Mouse (Mus musculus) forebrain, postnatal 0 days (tissue): ENCODE measurements around the gene Zbed6. TPM values are rescaled to one million over a fixed set of nuclear protein-coding genes. Genes with fewer than 3 reads are reported as not detected.
"Not testable (repeated sequence)": the region's sequence is repeated elsewhere in the genome, so short reads cannot be mapped to it uniquely, and the experiment has no call there.

ENCODE experiments used
- ATAC-seq: fragments of 200-750 bp; cut with Nextera tagmentation; 2 replicates; pipeline ENCODE4 v1.8.0; 2017; ENCODE audit warnings: mild to moderate bottlenecking, moderate library complexity
- DNase-seq: peaks from one replicate; pipeline ENCODE4 v3.0.0-alpha.2; 2015
- H3K27ac ChIP-seq: fragments of 300-500 bp; sonication (generic); 2 replicates; pipeline ENCODE4 v1.5.1; 2014; ENCODE audit warnings: low read depth, mild to moderate bottlenecking, antibody characterized with exemption, low read length, moderate library complexity, mixed read lengths
- H3K27me3 ChIP-seq: fragments of 300-500 bp; sonication (generic); 2 replicates; pipeline ENCODE4 v1.6.1; 2014; ENCODE audit warnings: mild to moderate bottlenecking, low read length, mixed read lengths; ENCODE audit not compliant: insufficient read depth
- H3K36me3 ChIP-seq: fragments of 300-500 bp; sonication (generic); 2 replicates; pipeline ENCODE4 v1.6.1; 2014; ENCODE audit warnings: mild to moderate bottlenecking, moderate library complexity; ENCODE audit not compliant: insufficient read depth
- H3K4me1 ChIP-seq: fragments of 300-500 bp; sonication (generic); 2 replicates; pipeline ENCODE4 v1.6.1; 2014; ENCODE audit warnings: antibody characterized with exemption; ENCODE audit not compliant: insufficient read depth
- H3K4me2 ChIP-seq: fragments of 300-500 bp; sonication (generic); 2 replicates; pipeline ENCODE4 v1.6.1; 2014; ENCODE audit warnings: low read depth, mild to moderate bottlenecking, moderate library complexity
- H3K4me3 ChIP-seq: fragments of 300-500 bp; sonication (generic); 2 replicates; pipeline ENCODE4 v1.5.1; 2014; ENCODE audit warnings: low read depth, low read length, mixed read lengths
- H3K9ac ChIP-seq: fragments of 300-500 bp; sonication (generic); 2 replicates; pipeline ENCODE4 v1.6.1; 2014; ENCODE audit warnings: mild to moderate bottlenecking
- H3K9me3 ChIP-seq: fragments of 300-500 bp; sonication (generic); 2 replicates; pipeline ENCODE4 v1.6.1; 2016; ENCODE audit warnings: low read length
- CTCF ChIP-seq: sonication (generic); IDR thresholded peaks from 2 replicates; pipeline ENCODE4 v1.5.1; 2016; ENCODE audit warnings: antibody characterized with exemption, control low read depth, low read depth
- WGBS: fragments of 180-500 bp; shearing (Covaris S2); extraction: QIAGEN DNeasy Blood & Tissue Kit; methylation state at CpG from one replicate; pipeline ENCODE4 v1.1.7; 2014; 5-methylcytosine and 5-hydroxymethylcytosine counted together
- polyA plus RNA-seq: library from polyadenylated mRNA; unstranded; fragments of >200 nt; fragmentation: Nextera tagmentation; extraction: Ambion mirVana; gene quantifications from 2 replicates; pipeline ENCODE4 v1.2.1, GENCODE M21; 2015
- total RNA-seq: library from RNA; depleted of rRNA; stranded (reverse); fragments of >200 nt; gene quantifications from 2 replicates; pipeline ENCODE4 v1.2.3, GENCODE M21; 2014

The Zbed6 gene
- total and polyA plus RNA-seq, 2 experiments from 2014 or later: 5.7 TPM; not detected in 1

GRCm38 (mm10) chr1:133671266-133671665 is 10.6 kb upstream of the Zbed6 start:
- H3K36me3 ChIP-seq: no peaks in the 10 kb centered on the region
- no peak overlapping the region for H3K27ac ChIP-seq
- 96% methylated on average over 3 of the region's 3 CpGs for WGBS
- no peak overlapping the region for H3K9ac ChIP-seq
- no peak for TF ChIP-seq CTCF
- no peak overlapping the region for H3K4me3 ChIP-seq
- DNase-seq (no peak), ATAC-seq (no peak)
- no peaks in the 10 kb centered on the region for H3K9me3 ChIP-seq
- H3K27me3 ChIP-seq: no peaks in the 10 kb centered on the region
- no peak overlapping the region for H3K4me2 ChIP-seq
- H3K4me1 ChIP-seq: no peaks in the 10 kb centered on the region

GRCm38 (mm10) chr1:133670776-133671175 is 10.1 kb upstream of the Zbed6 start:
- Histone ChIP-seq H3K4me3 (no peak overlapping the region), H3K9ac (no peak overlapping the region), H3K36me3 (no peaks in the 10 kb centered on the region), H3K27me3 (no peaks in the 10 kb centered on the region), H3K9me3 (no peaks in the 10 kb centered on the region), H3K4me2 (no peak overlapping the region), H3K27ac (no peak overlapping the region), H3K4me1 (no peaks in the 10 kb centered on the region)
- TF ChIP-seq CTCF: no peak
- no peak for ATAC-seq
- WGBS: 83% methylated on average over 6 of the region's 6 CpGs
- no peak for DNase-seq

- WGBS: 89% methylated on average over 12 of the region's 12 CpGs
- no peak for TF ChIP-seq CTCF
- DNase-seq (no peak), ATAC-seq (no peak)
- Histone ChIP-seq H3K9ac (no peak overlapping the region), H3K4me2 (no peak overlapping the region), H3K4me1 (no peaks in the 10 kb centered on the region), H3K36me3 (no peaks in the 10 kb centered on the region), H3K27ac (no peak overlapping the region), H3K4me3 (no peak overlapping the region), H3K27me3 (no peaks in the 10 kb centered on the region), H3K9me3 (no peaks in the 10 kb centered on the region)
Measured at GRCm38 (mm10) chr1:133670190-133670589, 9.5 kb upstream of the Zbed6 start.

DNA sequence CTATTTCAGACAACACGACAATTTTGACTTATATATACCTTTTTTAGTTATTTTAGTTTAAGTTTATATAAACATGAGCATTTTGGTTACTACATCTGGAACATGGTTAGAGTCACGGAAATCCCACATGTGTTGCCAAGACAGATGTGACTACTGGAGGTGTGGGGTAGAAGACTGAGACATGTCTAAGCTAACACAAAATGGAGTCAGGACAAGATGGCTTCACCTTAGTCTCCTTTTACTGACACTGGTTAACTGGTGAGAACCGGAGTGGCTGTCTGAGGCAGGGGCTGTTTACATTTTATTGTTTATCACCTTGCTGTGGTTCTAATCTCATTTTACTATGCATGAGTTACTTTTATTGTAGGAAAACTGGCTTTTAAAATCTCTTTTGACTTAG is 7.9 kb upstream of the Zbed6 start:
- no peaks in the 10 kb centered on the region for H3K36me3 ChIP-seq
- WGBS: 88% methylated on average over 3 of the region's 3 CpGs

GRCm38 (mm10) chr1:133667721-133668120 is 7.0 kb upstream of the Zbed6 start:
- Histone ChIP-seq H3K4me3 (no peak overlapping the region), H3K9ac (no peak overlapping the region), H3K4me1 (no peaks in the 10 kb centered on the region), H3K27me3 (no peaks in the 10 kb centered on the region), H3K27ac (no peak overlapping the region), H3K4me2 (no peak overlapping the region), H3K9me3 (no peaks in the 10 kb centered on the region), H3K36me3 (no peaks in the 10 kb centered on the region)
- TF ChIP-seq CTCF: no peak
- no peak for ATAC-seq
- WGBS: 17% methylated on average over 7 of the region's 7 CpGs
- DNase-seq: no peak

More for the DNA sequence above, 7.9 kb upstream of the Zbed6 start:
- H3K4me1 ChIP-seq: no peaks in the 10 kb centered on the region
- no peaks in the 10 kb centered on the region for H3K27me3 ChIP-seq
- H3K4me2 ChIP-seq: no peak overlapping the region
- no peak overlapping the region for H3K9ac ChIP-seq
- DNase-seq (no peak), ATAC-seq (no peak)
- H3K9me3 ChIP-seq: no peaks in the 10 kb centered on the region
- H3K27ac ChIP-seq: no peak overlapping the region
- H3K4me3 ChIP-seq: no peak overlapping the region
- no peak for TF ChIP-seq CTCF

DNA sequence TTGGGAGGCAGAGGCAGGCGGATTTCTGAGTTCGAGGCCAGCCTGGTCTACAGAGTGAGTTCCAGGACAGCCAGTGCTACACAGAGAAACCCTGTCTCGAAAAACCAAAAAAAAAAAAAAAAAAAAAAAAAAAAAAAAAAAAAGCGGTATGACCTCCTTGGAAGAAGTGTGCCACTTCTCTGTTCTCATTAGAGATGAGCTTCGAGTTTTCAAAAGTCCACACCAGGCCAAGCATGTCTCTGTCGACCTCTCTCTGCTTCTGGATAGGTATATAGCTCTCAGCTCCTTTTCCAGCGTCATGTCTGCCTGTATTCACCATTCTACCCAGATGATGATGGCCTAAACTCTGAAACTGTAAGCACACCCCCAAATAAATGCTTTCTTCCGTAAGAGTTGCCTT is 5.0 kb upstream of the Zbed6 start:
- ATAC-seq, H3K36me3 ChIP-seq, H3K9me3 ChIP-seq, H3K27me3 ChIP-seq, H3K9ac ChIP-seq, H3K4me2 ChIP-seq, H3K4me1 ChIP-seq, H3K27ac ChIP-seq, H3K4me3 ChIP-seq, DNase-seq: not testable (repeated sequence)
- WGBS: 84% methylated on average over 8 of the region's 8 CpGs

DNA sequence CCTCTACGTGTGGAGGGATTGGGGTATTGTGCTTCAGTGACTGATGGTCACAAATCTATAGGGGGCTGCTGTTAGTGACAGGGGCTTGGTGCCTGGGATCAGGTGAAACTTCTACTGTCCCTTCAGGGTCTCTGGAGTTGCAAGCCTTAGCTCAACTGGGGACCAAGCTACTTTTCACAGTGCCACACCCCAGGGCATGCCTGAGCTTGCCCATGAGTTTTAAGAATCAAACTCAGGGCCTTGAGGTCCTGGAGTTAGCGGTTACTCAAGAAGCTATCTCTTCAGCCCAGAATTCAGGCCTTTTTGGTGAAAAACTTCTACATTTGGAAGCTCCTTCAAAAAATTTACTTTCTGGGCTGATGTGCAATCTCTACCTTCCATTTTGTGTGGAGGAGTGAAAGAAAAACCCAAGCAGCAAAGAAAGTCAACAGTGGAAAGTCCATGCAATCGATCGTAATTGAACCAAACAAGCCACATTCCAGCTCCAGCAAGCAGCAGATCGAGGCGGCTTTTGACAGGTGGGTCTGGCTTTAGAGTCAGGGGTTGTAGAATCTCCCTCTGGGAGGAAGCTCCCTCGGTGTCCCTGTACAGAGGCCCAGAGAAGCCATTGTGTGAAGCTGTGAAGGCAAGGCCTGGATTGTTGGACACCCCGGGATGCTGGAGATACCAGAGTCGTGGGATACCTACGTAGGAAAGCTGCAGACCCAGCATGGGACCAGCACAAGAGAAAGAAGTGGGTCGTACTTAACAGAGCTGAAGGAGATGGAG is 3.7 kb upstream of the Zbed6 start:
- TF ChIP-seq CTCF: no peak
- H3K27me3 ChIP-seq: no peaks in the 10 kb centered on the region
- no peak overlapping the region for H3K9ac ChIP-seq
- H3K4me2 ChIP-seq: no peak overlapping the region
- no peaks in the 10 kb centered on the region for H3K9me3 ChIP-seq
- H3K36me3 ChIP-seq: no peaks in the 10 kb centered on the region
- 62% methylated on average over 11 of the region's 11 CpGs for WGBS
- DNase-seq (no peak), ATAC-seq (no peak)
- peaks cover 9% of the 10 kb centered on the region for H3K4me1 ChIP-seq
- no peak overlapping the region for H3K4me3 ChIP-seq
- no peak overlapping the region for H3K27ac ChIP-seq
